Mouse (Mus musculus) subcutaneous adipose tissue, adult 2 months (tissue): ENCODE data around the gene Rwdd2a. TPM values are rescaled to one million over a fixed set of nuclear protein-coding genes. Genes with fewer than 3 reads are reported as not detected.

Source experiments
- polyA plus RNA-seq: library from polyadenylated mRNA; depleted of rRNA; stranded (reverse); fragments of >200 nt; gene quantifications from 2 replicates; pipeline ENCODE4 v1.2.3, GENCODE M21; 2012; ENCODE audit warnings: low replicate concordance; rRNA removed

The Rwdd2a gene
- 1.2 and 1.5 TPM in 2 replicates for polyA plus RNA-seq

DNA sequence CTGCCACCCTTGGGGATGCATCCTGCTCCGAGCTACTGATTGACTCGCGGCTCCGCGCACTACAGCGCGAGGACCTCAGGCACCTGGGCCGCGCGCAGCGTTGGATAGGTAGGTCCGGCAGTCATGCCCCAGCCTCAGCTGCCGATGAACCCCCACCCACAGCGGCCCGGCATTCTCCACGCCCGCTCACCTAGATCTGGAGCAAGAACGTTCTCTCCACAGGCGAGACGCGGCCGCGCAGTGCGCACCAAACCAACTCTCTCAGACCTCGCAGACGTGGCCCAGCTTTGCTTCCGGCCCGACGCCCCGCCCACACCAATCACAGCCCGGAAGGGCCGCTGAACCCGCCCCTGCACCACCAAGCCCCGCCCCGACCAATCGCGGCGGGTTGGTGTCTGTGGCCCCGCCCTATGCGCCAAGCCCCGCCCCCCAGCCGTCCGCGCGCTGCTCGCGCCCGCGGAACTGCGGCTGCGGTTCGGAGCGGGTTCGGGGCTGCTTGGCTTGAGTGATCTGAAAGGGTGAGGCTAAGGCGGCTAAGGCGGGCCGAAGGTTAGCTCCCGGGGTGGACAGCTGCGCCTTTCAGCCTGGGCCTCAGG lies at the start of gene Rwdd2a, which contains the start of gene Pgm3:
TSS of gene Rwdd2a (plus strand) at position 452 of the 596 bp plus-strand sequence.
TSS of gene Pgm3 (minus strand) at position 303 of the 596 bp plus-strand sequence.

Other genes starting within 250 kb of the Rwdd2a start
- gene Ube2cbp, start 107.0 kb upstream of the Rwdd2a start, polyA plus RNA-seq = 0.54 and 2.7 TPM in 2 replicates
- gene Dop1a, start 104.8 kb upstream of the Rwdd2a start, polyA plus RNA-seq = 14.0 and 18.3 TPM in 2 replicates
- gene Pgm3, start 149 bp upstream of the Rwdd2a start, polyA plus RNA-seq = 6.7 and 7.0 TPM in 2 replicates
- gene Me1, start 124.0 kb downstream of the Rwdd2a start, polyA plus RNA-seq = 557 and 561 TPM in 2 replicates
- gene Prss35, start 171.7 kb downstream of the Rwdd2a start, polyA plus RNA-seq = 0.11 and 0.18 TPM in 2 replicates